Comparison of ENCODE assay signal across 25 mouse cellular contexts in the genomic region with DNA sequence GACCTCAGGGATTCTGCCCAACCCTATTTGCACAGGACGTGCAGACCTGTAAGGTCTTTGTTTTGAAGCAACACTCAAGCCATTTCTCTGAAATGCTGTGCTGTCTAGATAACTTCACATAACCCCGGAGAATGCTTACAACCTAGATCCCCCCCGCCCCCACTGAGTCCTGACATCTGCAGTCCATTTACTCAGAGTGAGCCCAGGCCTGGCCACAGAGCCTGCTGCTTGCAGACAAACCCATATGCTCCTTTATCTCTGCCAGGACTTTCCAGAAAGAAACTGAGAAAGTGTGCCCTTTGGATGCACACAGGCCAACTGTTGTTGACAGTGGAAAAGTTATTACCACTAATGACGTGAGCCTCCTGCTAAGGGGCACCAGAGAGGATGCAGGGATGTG. TPM values are rescaled to one million over a fixed set of nuclear protein-coding genes. Genes with fewer than 3 reads are reported as not detected.
DNase-seq lines count a peak whose midpoint lies in the region.
"Had no signal": no experiment of that assay in that cellular context is flagged by ENCODE, and none has a peak within 500 bp of the region (broad histone marks: within the 10 kb centered on the region; RNA-seq: fewer than 3 reads in every experiment).

No protein-coding gene starts in this region.

- H3K4me1 ChIP-seq in limb, embryonic 10.5 days = peaks cover 21% of the 10 kb centered on the region

- intact Hi-C loops in left cerebral cortex, postnatal 4 days (cut with DNase I) = no loop called here
- intact Hi-C loops in left cerebral cortex, postnatal 10 days (cut with DNase I) = loop anchor here (5.0 kb wide), 2 partner anchors 45 to 290 kb away; no protein-coding TSS in a partner anchor

- 45% methylated on average over 4 of the region's 4 CpGs for WGBS in limb, embryonic 10.5 days

- no peaks in the 10 kb centered on the region for H3K9me3 ChIP-seq in limb, embryonic 10.5 days (replicated peaks)
- H3K9me3 ChIP-seq: heart, embryonic 12.5 days; hindbrain, embryonic 15.5 days; lung, embryonic 15.5 days; neural tube, embryonic 13.5 days had no signal

- no peak overlapping the region for H3K4me3 ChIP-seq in limb, embryonic 10.5 days
- H3K4me3 ChIP-seq: heart, embryonic 12.5 days; hindbrain, embryonic 15.5 days; layer of hippocampus, adult 2 months; left cerebral cortex, adult 2 months; lung, embryonic 15.5 days; neural tube, embryonic 13.5 days had no signal

- peaks cover 4% of the 10 kb centered on the region; the same call in 1 of the 2 replicates for H3K27me3 ChIP-seq in limb, embryonic 10.5 days (ENCODE audit: low read depth, poor library complexity, severe bottlenecking)
- H3K27me3 ChIP-seq: lung, embryonic 15.5 days had no signal

- peak; percentile 51 for DNase-seq in embryo, embryonic 10.5 days (ENCODE audit: low spot score)
- no peak for DNase-seq in embryo, embryonic 11 days
- DNase-seq in left cerebral cortex, postnatal 4 days = peak; percentile 55
- no peak for DNase-seq in left cerebral cortex, postnatal 10 days (ENCODE audit: extremely low spot score in 1 of 2, low spot score in 2 of 2)
- DNase-seq in limb, embryonic 10.5 days (ENCODE audit: low spot score) = no peak
- DNase-seq in adrenal gland, adult (ENCODE audit: inconsistent age in 2 of 2, low spot score in 1 of 2) = no peak
- no peak for DNase-seq in right cerebral cortex, postnatal 14 days
- DNase-seq: adrenal gland, postnatal 25 days; cerebellum, adult 18-20 months; cerebellum, postnatal 36 days; gastrocnemius, postnatal 25 days; heart, adult 18-20 months; kidney, adult 11 months; kidney, postnatal 36 days; thymus, adult 2 months; thymus, postnatal 36 days had no signal

- no peaks in the 10 kb centered on the region for H3K36me3 ChIP-seq in limb, embryonic 10.5 days
- H3K36me3 ChIP-seq: heart, embryonic 12.5 days; hindbrain, embryonic 15.5 days; lung, embryonic 15.5 days; neural tube, embryonic 13.5 days had no signal

- H3K27ac ChIP-seq in limb, embryonic 10.5 days = peak overlapping the region; percentile 1; the same call in 1 of the 2 replicates
- H3K27ac ChIP-seq: hindbrain, embryonic 15.5 days; layer of hippocampus, adult 2 months; left cerebral cortex, adult 2 months; lung, embryonic 15.5 days; neural tube, embryonic 13.5 days had no signal

RNA-seq across cellular contexts. Expression of a gene that starts 19.3 kb away (rescaled TPM):
- total RNA-seq in left cerebral cortex, postnatal 4 days (2021) = 1 to 10 TPM; 7.2 to 7.4 TPM
- total RNA-seq in left cerebral cortex, postnatal 10 days (2021) = 1 to 10 TPM; 5.9 to 8.8 TPM
- 1.9 and 3.1 TPM in 2 replicates for polyA plus RNA-seq in limb, embryonic 10.5 days (2016; fragmentation: Nextera tagmentation; extraction: Ambion mirVana)
- total RNA-seq: hematopoietic stem cell, adult 5-6 weeks; megakaryocyte progenitor cell, adult 5-6 weeks had no signal
- polyA plus RNA-seq: inflammation-experienced regulatory T-cells, adult 6 months had no signal

RNA-seq across cellular contexts. Expression of a gene that starts 28.5 kb away (rescaled TPM):
- 10 to 100 TPM; 39.7 to 42.3 TPM for total RNA-seq in left cerebral cortex, postnatal 4 days (2021)
- 10 to 100 TPM; 37.5 to 37.6 TPM for total RNA-seq in left cerebral cortex, postnatal 10 days (2021)
- 24.1 and 25.9 TPM in 2 replicates for polyA plus RNA-seq in limb, embryonic 10.5 days (2016; fragmentation: Nextera tagmentation; extraction: Ambion mirVana)

RNA-seq across cellular contexts. Expression of a gene that starts 29.3 kb away (rescaled TPM):
- total RNA-seq in left cerebral cortex, postnatal 4 days (2021) = 10 to 100 TPM in 1 of 2 experiments, 1 to 10 TPM in 1; 8.3 to 11.5 TPM
- 10 to 100 TPM; 11.5 to 13.9 TPM for total RNA-seq in left cerebral cortex, postnatal 10 days (2021)
- 7.1 and 8.8 TPM in 2 replicates for polyA plus RNA-seq in limb, embryonic 10.5 days (2016; fragmentation: Nextera tagmentation; extraction: Ambion mirVana)

RNA-seq across cellular contexts. Expression of a gene that starts 45.5 kb away (rescaled TPM):
- total RNA-seq in left cerebral cortex, postnatal 4 days (2021) = 1 to 10 TPM; 5.0 to 6.2 TPM
- 10 to 100 TPM; 10.1 to 11.7 TPM for total RNA-seq in left cerebral cortex, postnatal 10 days (2021)
- 2.7 and 3.4 TPM in 2 replicates for polyA plus RNA-seq in limb, embryonic 10.5 days (2016; fragmentation: Nextera tagmentation; extraction: Ambion mirVana)

Comparison
In these comparisons a context has a peak if more than half of its experiments do, and no peak if none do; other contexts are left out.
1. DNase-seq: peak in embryo, embryonic 10.5 days (single experiment) and left cerebral cortex, postnatal 4 days (single experiment); none in embryo, embryonic 11 days (single experiment), left cerebral cortex, postnatal 10 days (0 of 2), limb, embryonic 10.5 days (single experiment), adrenal gland, adult (0 of 2) and right cerebral cortex, postnatal 14 days (single experiment).